Mouse (Mus musculus): ENCODE measurements around the gene Slc5a4a. TPM values are rescaled to one million over a fixed set of nuclear protein-coding genes. Genes with fewer than 3 reads are reported as not detected.

Gene Slc5a4a
- polyA plus RNA-seq, 1 experiment from 2014 or later = 0.31 TPM

- Histone ChIP-seq H3K36me3 (ENCODE audit: control insufficient read depth, insufficient read depth) (peaks cover 18% of the 10 kb centered on the region), H3K9ac (ENCODE audit: low read depth, low read length) (no peak overlapping the region), H3K4me1 (replicated peaks; ENCODE audit: control insufficient read depth, insufficient read depth, low read length) (no peaks in the 10 kb centered on the region), H3K9me3 (ENCODE audit: control insufficient read depth) (peaks cover under 1% of the 10 kb centered on the region; the same call in 1 of the 2 replicates), H3K4me3 (ENCODE audit: low read depth, low read length) (no peak overlapping the region), H3K27ac (ENCODE audit: low read depth, low read length) (no peak overlapping the region), H3K27me3 (replicated peaks; ENCODE audit: control insufficient read depth, insufficient read depth, low read length) (no peaks in the 10 kb centered on the region), H3K4me2 (replicated peaks; ENCODE audit: low read depth) (no peak overlapping the region)
- 92% methylated on average over 8 of the region's 8 CpGs for WGBS
- ATAC-seq = no peak
- no peak for TF ChIP-seq CTCF (IDR thresholded peaks at IDR 0.05; ENCODE audit: low read depth)
Observed at GRCm38 (mm10) chr10:76209241-76209640, 62.0 kb downstream of the Slc5a4a start.

- no peaks in the 10 kb centered on the region for H3K27me3 ChIP-seq (replicated peaks; ENCODE audit: control insufficient read depth, insufficient read depth, low read length)
- 96% methylated on average over 7 of the region's 7 CpGs for WGBS
- TF ChIP-seq CTCF (IDR thresholded peaks at IDR 0.05; ENCODE audit: low read depth) = no peak
- peaks cover 32% of the 10 kb centered on the region for H3K36me3 ChIP-seq (ENCODE audit: control insufficient read depth, insufficient read depth)
- H3K4me2 ChIP-seq (replicated peaks; ENCODE audit: low read depth) = no peak overlapping the region
- no peak for ATAC-seq
- no peak overlapping the region for H3K4me3 ChIP-seq (ENCODE audit: low read depth, low read length)
- no peak overlapping the region for H3K27ac ChIP-seq (ENCODE audit: low read depth, low read length)
- no peaks in the 10 kb centered on the region for H3K4me1 ChIP-seq (replicated peaks; ENCODE audit: control insufficient read depth, insufficient read depth, low read length)
- peaks cover 9% of the 10 kb centered on the region; the same call in 1 of the 2 replicates for H3K9me3 ChIP-seq (ENCODE audit: control insufficient read depth)
- no peak overlapping the region for H3K9ac ChIP-seq (ENCODE audit: low read depth, low read length)
Observed at GRCm38 (mm10) chr10:76210806-76211205, 63.6 kb downstream of the Slc5a4a start.

- Histone ChIP-seq H3K9ac (ENCODE audit: low read depth, low read length) (no peak overlapping the region), H3K4me2 (replicated peaks; ENCODE audit: low read depth) (no peak overlapping the region), H3K9me3 (ENCODE audit: control insufficient read depth) (peaks cover 9% of the 10 kb centered on the region; the same call in 1 of the 2 replicates), H3K36me3 (ENCODE audit: control insufficient read depth, insufficient read depth) (peaks cover 42% of the 10 kb centered on the region), H3K4me3 (ENCODE audit: low read depth, low read length) (no peak overlapping the region), H3K27me3 (replicated peaks; ENCODE audit: control insufficient read depth, insufficient read depth, low read length) (no peaks in the 10 kb centered on the region), H3K27ac (ENCODE audit: low read depth, low read length) (no peak overlapping the region), H3K4me1 (replicated peaks; ENCODE audit: control insufficient read depth, insufficient read depth, low read length) (no peaks in the 10 kb centered on the region)
- no peak for TF ChIP-seq CTCF (IDR thresholded peaks at IDR 0.05; ENCODE audit: low read depth)
- WGBS = 92% methylated on average over 6 of the region's 6 CpGs
- no peak for ATAC-seq
Observed at GRCm38 (mm10) chr10:76212121-76212520, 64.9 kb downstream of the Slc5a4a start.

GRCm38 (mm10) chr10:76214161-76214560 is 66.9 kb downstream of the Slc5a4a start:
- no peak for TF ChIP-seq CTCF (IDR thresholded peaks at IDR 0.05; ENCODE audit: low read depth)
- ATAC-seq = no peak
- no peak overlapping the region for H3K27ac ChIP-seq (ENCODE audit: low read depth, low read length)
- H3K4me1 ChIP-seq (replicated peaks; ENCODE audit: control insufficient read depth, insufficient read depth, low read length) = no peaks in the 10 kb centered on the region
- WGBS = 89% methylated on average over 4 of the region's 4 CpGs
- no peak overlapping the region for H3K4me3 ChIP-seq (ENCODE audit: low read depth, low read length)
- H3K4me2 ChIP-seq (replicated peaks; ENCODE audit: low read depth) = no peak overlapping the region
- H3K36me3 ChIP-seq (ENCODE audit: control insufficient read depth, insufficient read depth) = peaks cover 35% of the 10 kb centered on the region
- H3K9me3 ChIP-seq (ENCODE audit: control insufficient read depth) = peaks cover 9% of the 10 kb centered on the region; the same call in 1 of the 2 replicates
- no peaks in the 10 kb centered on the region for H3K27me3 ChIP-seq (replicated peaks; ENCODE audit: control insufficient read depth, insufficient read depth, low read length)
- no peak overlapping the region for H3K9ac ChIP-seq (ENCODE audit: low read depth, low read length)

GRCm38 (mm10) chr10:76217056-76217455 is 69.8 kb downstream of the Slc5a4a start:
- no peaks in the 10 kb centered on the region for H3K27me3 ChIP-seq (replicated peaks; ENCODE audit: control insufficient read depth, insufficient read depth, low read length)
- peaks cover 55% of the 10 kb centered on the region for H3K36me3 ChIP-seq (ENCODE audit: control insufficient read depth, insufficient read depth)
- no peak overlapping the region for H3K27ac ChIP-seq (ENCODE audit: low read depth, low read length)
- TF ChIP-seq CTCF (IDR thresholded peaks at IDR 0.05; ENCODE audit: low read depth) = no peak
- ATAC-seq = no peak
- no peak overlapping the region for H3K4me3 ChIP-seq (ENCODE audit: low read depth, low read length)
- no peak overlapping the region for H3K9ac ChIP-seq (ENCODE audit: low read depth, low read length)
- H3K9me3 ChIP-seq (ENCODE audit: control insufficient read depth) = peaks cover 9% of the 10 kb centered on the region; the same call in 1 of the 2 replicates
- no peaks in the 10 kb centered on the region for H3K4me1 ChIP-seq (replicated peaks; ENCODE audit: control insufficient read depth, insufficient read depth, low read length)
- 97% methylated on average over 17 of the region's 17 CpGs for WGBS
- H3K4me2 ChIP-seq (replicated peaks; ENCODE audit: low read depth) = no peak overlapping the region

GRCm38 (mm10) chr10:76218240-76218639 is 71.0 kb downstream of the Slc5a4a start:
- H3K9ac ChIP-seq (ENCODE audit: low read depth, low read length) = no peak overlapping the region
- 68% methylated on average over 9 of the region's 9 CpGs for WGBS
- TF ChIP-seq CTCF (IDR thresholded peaks at IDR 0.05; ENCODE audit: low read depth) = no peak
- no peak overlapping the region for H3K4me2 ChIP-seq (replicated peaks; ENCODE audit: low read depth)
- H3K36me3 ChIP-seq (ENCODE audit: control insufficient read depth, insufficient read depth) = peaks cover 65% of the 10 kb centered on the region
- no peak overlapping the region for H3K4me3 ChIP-seq (ENCODE audit: low read depth, low read length)
- H3K9me3 ChIP-seq (ENCODE audit: control insufficient read depth) = peaks cover 9% of the 10 kb centered on the region; the same call in 1 of the 2 replicates
- no peaks in the 10 kb centered on the region for H3K4me1 ChIP-seq (replicated peaks; ENCODE audit: control insufficient read depth, insufficient read depth, low read length)
- no peak overlapping the region for H3K27ac ChIP-seq (ENCODE audit: low read depth, low read length)
- no peaks in the 10 kb centered on the region for H3K27me3 ChIP-seq (replicated peaks; ENCODE audit: control insufficient read depth, insufficient read depth, low read length)
- no peak for ATAC-seq

- H3K4me2 ChIP-seq (replicated peaks; ENCODE audit: low read depth) = no peak overlapping the region
- no peak overlapping the region for H3K27ac ChIP-seq (ENCODE audit: low read depth, low read length)
- 92% methylated on average over 11 of the region's 11 CpGs for WGBS
- H3K4me3 ChIP-seq (ENCODE audit: low read depth, low read length) = no peak overlapping the region
- no peak for TF ChIP-seq CTCF (IDR thresholded peaks at IDR 0.05; ENCODE audit: low read depth)
- H3K4me1 ChIP-seq (replicated peaks; ENCODE audit: control insufficient read depth, insufficient read depth, low read length) = no peaks in the 10 kb centered on the region
- no peak overlapping the region for H3K9ac ChIP-seq (ENCODE audit: low read depth, low read length)
- H3K27me3 ChIP-seq (replicated peaks; ENCODE audit: control insufficient read depth, insufficient read depth, low read length) = no peaks in the 10 kb centered on the region
- H3K9me3 ChIP-seq (ENCODE audit: control insufficient read depth) = no peaks in the 10 kb centered on the region
- peaks cover 32% of the 10 kb centered on the region for H3K36me3 ChIP-seq (ENCODE audit: control insufficient read depth, insufficient read depth)
- ATAC-seq = no peak
Observed at GRCm38 (mm10) chr10:76225944-76226343, 78.7 kb downstream of the Slc5a4a start.
